Comparison of ENCODE assay signal across 19 mouse cellular contexts in genomic region chr19:53576061-53576460, GRCm38 (mm10). TPM values are rescaled to one million over a fixed set of nuclear protein-coding genes. Genes with fewer than 3 reads are reported as not detected.
A peak's percentile ranks its signal among the peaks of the same experiment; 100 is the strongest.
DNase-seq lines count a peak whose midpoint lies in the region; ATAC-seq and TF ChIP-seq lines count a peak whose summit lies in the region.
"Had no signal": no experiment of that assay in that cellular context is flagged by ENCODE, and none has a peak within 500 bp of the region (broad histone marks: within the 10 kb centered on the region; RNA-seq: fewer than 3 reads in every experiment).

No protein-coding gene starts in this region.

- no peak overlapping the region for H3K9ac ChIP-seq in forebrain, embryonic 11.5 days (ENCODE audit: low read length)
- H3K9ac ChIP-seq in forebrain, embryonic 14.5 days (ENCODE audit: low read length), result no peak overlapping the region
- H3K9ac ChIP-seq in heart, postnatal 0 days (replicated peaks; ENCODE audit: low read depth, low read length), result no peak overlapping the region
- H3K9ac ChIP-seq in liver, postnatal 0 days (replicated peaks), result no peak overlapping the region
- no peak overlapping the region for H3K9ac ChIP-seq in liver, embryonic 12.5 days
- H3K9ac ChIP-seq: forebrain, embryonic 12.5 days; limb, embryonic 15.5 days; lung, embryonic 14.5 days had no signal

- H3K36me3 ChIP-seq in forebrain, embryonic 11.5 days (ENCODE audit: control insufficient read depth, insufficient read depth, low read length), result no peaks in the 10 kb centered on the region
- H3K36me3 ChIP-seq in forebrain, embryonic 14.5 days (ENCODE audit: control insufficient read depth, insufficient read depth, low read length), result no peaks in the 10 kb centered on the region
- H3K36me3 ChIP-seq in heart, postnatal 0 days (replicated peaks; ENCODE audit: control insufficient read depth, insufficient read depth, low read length), result no peaks in the 10 kb centered on the region
- no peaks in the 10 kb centered on the region for H3K36me3 ChIP-seq in liver, postnatal 0 days (replicated peaks; ENCODE audit: insufficient read depth, low read length)
- H3K36me3 ChIP-seq in liver, embryonic 12.5 days, result no peaks in the 10 kb centered on the region
- H3K36me3 ChIP-seq: embryonic facial prominence, embryonic 10.5 days; forebrain, embryonic 12.5 days; limb, embryonic 15.5 days had no signal

- TF ChIP-seq EP300 in heart, postnatal 0 days (IDR thresholded peaks at IDR 0.05; ENCODE audit: low read depth), result 0 out of 2 replicates have a peak, but pooled peaks have one; percentile 25
- TF ChIP-seq EP300 in liver, postnatal 0 days (IDR thresholded peaks at IDR 0.05; ENCODE audit: low read depth), result no peak

- no peak for TF ChIP-seq CTCF in heart, postnatal 0 days (IDR thresholded peaks at IDR 0.05; ENCODE audit: low read depth)
- TF ChIP-seq CTCF in liver, postnatal 0 days (IDR thresholded peaks at IDR 0.05; ENCODE audit: low read depth), result no peak

- H3K27ac ChIP-seq in forebrain, embryonic 11.5 days (ENCODE audit: low read depth, low read length), result no peak overlapping the region
- H3K27ac ChIP-seq in forebrain, embryonic 14.5 days (ENCODE audit: low read depth, low read length), result no peak overlapping the region
- H3K27ac ChIP-seq in heart, postnatal 0 days (ENCODE audit: low read depth), result peak overlapping the region; percentile 68
- no peak overlapping the region for H3K27ac ChIP-seq in liver, postnatal 0 days (ENCODE audit: low read depth)
- no peak overlapping the region for H3K27ac ChIP-seq in liver, embryonic 12.5 days
- H3K27ac ChIP-seq: embryonic facial prominence, embryonic 10.5 days; forebrain, embryonic 12.5 days; limb, embryonic 15.5 days had no signal

- H3K4me3 ChIP-seq in forebrain, embryonic 11.5 days (ENCODE audit: low read depth, low read length), result no peak overlapping the region
- H3K4me3 ChIP-seq in forebrain, embryonic 14.5 days (ENCODE audit: low read depth, low read length), result no peak overlapping the region
- peak overlapping the region; percentile 1; the same call in 1 of the 2 replicates for H3K4me3 ChIP-seq in heart, postnatal 0 days (ENCODE audit: low read depth, low read length)
- no peak overlapping the region for H3K4me3 ChIP-seq in liver, postnatal 0 days (ENCODE audit: low read depth, low read length)
- no peak overlapping the region for H3K4me3 ChIP-seq in liver, embryonic 12.5 days
- H3K4me3 ChIP-seq: embryonic facial prominence, embryonic 10.5 days; forebrain, embryonic 12.5 days; limb, embryonic 15.5 days; myocyte had no signal

- peak; percentile 11 for DNase-seq in forebrain, embryonic 11.5 days (ENCODE audit: low spot score)
- DNase-seq in forebrain, embryonic 14.5 days (ENCODE audit: low spot score), result no peak
- no peak for DNase-seq in heart, postnatal 0 days (ENCODE audit: low spot score)
- DNase-seq in heart, adult 8-10 months (ENCODE audit: low spot score), result no peak
- peak; percentile 6 for DNase-seq in liver, postnatal 0 days
- DNase-seq in urinary bladder, postnatal 14 days (ENCODE audit: low spot score), result peak; percentile 33
- DNase-seq in urinary bladder, adult 18-20 months (ENCODE audit: low spot score in 2 of 2), result no peak
- DNase-seq: adrenal gland, adult 2 months; cerebellum, adult 9-10 months; kidney, adult 11 months; kidney, postnatal 25 days; midbrain, embryonic 14.5 days had no signal

- no peaks in the 10 kb centered on the region for H3K4me1 ChIP-seq in forebrain, embryonic 11.5 days (replicated peaks; ENCODE audit: control insufficient read depth, insufficient read depth, low read length)
- no peaks in the 10 kb centered on the region for H3K4me1 ChIP-seq in forebrain, embryonic 14.5 days (ENCODE audit: control insufficient read depth, insufficient read depth, low read length)
- peaks cover 33% of the 10 kb centered on the region; the same call in 1 of the 2 replicates for H3K4me1 ChIP-seq in heart, postnatal 0 days (ENCODE audit: control insufficient read depth, insufficient read depth)
- H3K4me1 ChIP-seq in liver, postnatal 0 days (ENCODE audit: insufficient read depth), result no peaks in the 10 kb centered on the region
- H3K4me1 ChIP-seq in liver, embryonic 12.5 days, result peaks cover 15% of the 10 kb centered on the region
- H3K4me1 ChIP-seq: limb, embryonic 15.5 days had no signal

- H3K27me3 ChIP-seq in forebrain, embryonic 11.5 days (ENCODE audit: control insufficient read depth, insufficient read depth, low read length), result no peaks in the 10 kb centered on the region
- H3K27me3 ChIP-seq in forebrain, embryonic 14.5 days (replicated peaks; ENCODE audit: control insufficient read depth, insufficient read depth, low read length), result no peaks in the 10 kb centered on the region
- no peaks in the 10 kb centered on the region for H3K27me3 ChIP-seq in heart, postnatal 0 days (ENCODE audit: control insufficient read depth, insufficient read depth, low read length)
- H3K27me3 ChIP-seq in liver, postnatal 0 days (ENCODE audit: insufficient read depth, low read length), result no peaks in the 10 kb centered on the region
- H3K27me3 ChIP-seq in liver, embryonic 12.5 days (replicated peaks), result no peaks in the 10 kb centered on the region
- H3K27me3 ChIP-seq: forebrain, embryonic 12.5 days; limb, embryonic 15.5 days had no signal

- no peak overlapping the region for H3K4me2 ChIP-seq in forebrain, embryonic 11.5 days (ENCODE audit: low read depth, low read length, severe bottlenecking)
- H3K4me2 ChIP-seq in forebrain, embryonic 14.5 days (ENCODE audit: low read length), result no peak overlapping the region
- peak overlapping the region; percentile 44 for H3K4me2 ChIP-seq in heart, postnatal 0 days (ENCODE audit: low read depth, low read length)
- no peak overlapping the region for H3K4me2 ChIP-seq in liver, postnatal 0 days (ENCODE audit: low read depth, low read length)
- H3K4me2 ChIP-seq in liver, embryonic 12.5 days, result no peak overlapping the region
- H3K4me2 ChIP-seq: forebrain, embryonic 12.5 days; limb, embryonic 15.5 days; lung, embryonic 14.5 days had no signal

- H3K9me3 ChIP-seq in forebrain, embryonic 11.5 days (ENCODE audit: control insufficient read depth, low read length), result no peaks in the 10 kb centered on the region
- no peaks in the 10 kb centered on the region for H3K9me3 ChIP-seq in forebrain, embryonic 14.5 days (replicated peaks; ENCODE audit: control insufficient read depth, low read length)
- no peaks in the 10 kb centered on the region for H3K9me3 ChIP-seq in heart, postnatal 0 days (replicated peaks; ENCODE audit: control insufficient read depth, low read length)
- no peaks in the 10 kb centered on the region for H3K9me3 ChIP-seq in liver, postnatal 0 days (ENCODE audit: low read length)
- no peaks in the 10 kb centered on the region for H3K9me3 ChIP-seq in liver, embryonic 12.5 days (replicated peaks)
- H3K9me3 ChIP-seq: embryonic facial prominence, embryonic 10.5 days; forebrain, embryonic 12.5 days; limb, embryonic 15.5 days had no signal

- 88% methylated on average over 7 of the region's 7 CpGs for WGBS in forebrain, embryonic 11.5 days
- 88% methylated on average over 7 of the region's 7 CpGs for WGBS in forebrain, embryonic 14.5 days
- WGBS in heart, postnatal 0 days, result 34% methylated on average over 7 of the region's 7 CpGs
- 74% methylated on average over 7 of the region's 7 CpGs for WGBS in liver, postnatal 0 days (ENCODE audit: insufficient replicate concordance)
- WGBS in liver, embryonic 12.5 days (ENCODE audit: insufficient replicate concordance), result 64% methylated on average over 7 of the region's 7 CpGs

- no peak for ATAC-seq in forebrain, embryonic 11.5 days (replicated peaks; ENCODE audit: low FRiP score)
- no peak for ATAC-seq in forebrain, embryonic 14.5 days
- ATAC-seq in heart, postnatal 0 days (ENCODE audit: insufficient read depth, low read depth), result peak; percentile 48; the same call in 1 of the 2 replicates
- ATAC-seq in liver, postnatal 0 days, result no peak
- no peak for ATAC-seq in liver, embryonic 12.5 days
- ATAC-seq: hindbrain, embryonic 16.5 days had no signal

RNA-seq across cellular contexts. Expression of gene Nutf2-ps1, which starts 12.8 kb away (rescaled TPM):
- polyA plus RNA-seq in forebrain, embryonic 11.5 days (2014; fragmentation: Nextera tagmentation; extraction: Ambion mirVana), result 433 and 467 TPM in 2 replicates
- 276 and 308 TPM in 2 replicates for polyA plus RNA-seq in forebrain, embryonic 14.5 days (2014; fragmentation: Nextera tagmentation; extraction: Ambion mirVana)
- total RNA-seq in heart, postnatal 0 days (2014; rRNA removed; ENCODE audit: low replicate concordance), result 120 and 143 TPM in 2 replicates
- polyA plus RNA-seq in heart, postnatal 0 days (2015; fragmentation: Nextera tagmentation; extraction: Ambion mirVana), result 209 and 216 TPM in 2 replicates
- 100 to 1,000 TPM in 1 of 4 experiments, 10 to 100 TPM in 3; 72.8 to 105 (median 87.4) TPM for total RNA-seq in heart, adult 8-10 months (2022)
- 86.8 and 101 TPM in 2 replicates for polyA plus RNA-seq in liver, postnatal 0 days (2015; fragmentation: Nextera tagmentation; extraction: Ambion mirVana)
- 289 and 313 TPM in 2 replicates for polyA plus RNA-seq in liver, embryonic 12.5 days (2016; fragmentation: Nextera tagmentation; extraction: Ambion mirVana)

RNA-seq across cellular contexts. Expression of gene Smc3, which starts 24.1 kb away (rescaled TPM):
- polyA plus RNA-seq in forebrain, embryonic 11.5 days (2014; fragmentation: Nextera tagmentation; extraction: Ambion mirVana), result 94.1 and 101 TPM in 2 replicates
- 61.8 and 70.9 TPM in 2 replicates for polyA plus RNA-seq in forebrain, embryonic 14.5 days (2014; fragmentation: Nextera tagmentation; extraction: Ambion mirVana)
- total RNA-seq in heart, postnatal 0 days (2014; rRNA removed; ENCODE audit: low replicate concordance), result 8.3 and 19.5 TPM in 2 replicates
- polyA plus RNA-seq in heart, postnatal 0 days (2015; fragmentation: Nextera tagmentation; extraction: Ambion mirVana), result 24.1 and 25.3 TPM in 2 replicates
- 10 to 100 TPM; 16.0 to 23.4 (median 21.1) TPM for total RNA-seq in heart, adult 8-10 months (2022)
- polyA plus RNA-seq in liver, postnatal 0 days (2015; fragmentation: Nextera tagmentation; extraction: Ambion mirVana), result 19.4 and 19.7 TPM in 2 replicates
- polyA plus RNA-seq in liver, embryonic 12.5 days (2016; fragmentation: Nextera tagmentation; extraction: Ambion mirVana), result 52.9 and 53.3 TPM in 2 replicates

RNA-seq across cellular contexts. Expression of gene Dusp5, which starts 47.2 kb away (rescaled TPM):
- polyA plus RNA-seq in forebrain, embryonic 11.5 days (2014; fragmentation: Nextera tagmentation; extraction: Ambion mirVana), result 4.4 and 4.5 TPM in 2 replicates
- polyA plus RNA-seq in forebrain, embryonic 14.5 days (2014; fragmentation: Nextera tagmentation; extraction: Ambion mirVana), result 2.1 and 2.2 TPM in 2 replicates
- total RNA-seq in heart, postnatal 0 days (2014; rRNA removed; ENCODE audit: low replicate concordance), result 15.9 and 20.8 TPM in 2 replicates
- 8.0 and 9.6 TPM in 2 replicates for polyA plus RNA-seq in heart, postnatal 0 days (2015; fragmentation: Nextera tagmentation; extraction: Ambion mirVana)
- 1 to 10 TPM; 3.1 to 5.6 (median 4.2) TPM for total RNA-seq in heart, adult 8-10 months (2022)
- polyA plus RNA-seq in liver, postnatal 0 days (2015; fragmentation: Nextera tagmentation; extraction: Ambion mirVana), result 2.7 and 3.4 TPM in 2 replicates
- polyA plus RNA-seq in liver, embryonic 12.5 days (2016; fragmentation: Nextera tagmentation; extraction: Ambion mirVana), result 5.7 and 5.9 TPM in 2 replicates

Comparison
In these comparisons a context has a peak if more than half of its experiments do, and no peak if none do; other contexts are left out.
1. DNase-seq: peak in forebrain, embryonic 11.5 days (single experiment), liver, postnatal 0 days (single experiment) and urinary bladder, postnatal 14 days (single experiment); none in forebrain, embryonic 14.5 days (single experiment), heart, postnatal 0 days (single experiment), heart, adult 8-10 months (single experiment) and urinary bladder, adult 18-20 months (0 of 2).